In genomic region chr10:78442292-78442691, GRCm38 (mm10) we compare ENCODE assay signal across 34 mouse cellular contexts.
"Had no signal": no experiment of that assay in that cellular context is flagged by ENCODE, and none has a peak within 500 bp of the region (broad histone marks: within the 10 kb centered on the region; RNA-seq: fewer than 3 reads in every experiment).

No protein-coding gene starts in this region.

- H3K27ac ChIP-seq: heart, embryonic 13.5 days; heart, embryonic 15.5 days; hindbrain, embryonic 10.5 days; hindbrain, embryonic 12.5 days; hindbrain, embryonic 13.5 days; hindbrain, embryonic 14.5 days; hindbrain, embryonic 15.5 days; hindbrain, postnatal 0 days; intestine, embryonic 15.5 days; kidney, embryonic 15.5 days; kidney, postnatal 0 days; layer of hippocampus, adult 2 months; left cerebral cortex, adult 2 months had no signal

- H3K27me3 ChIP-seq: heart, embryonic 12.5 days; heart, embryonic 13.5 days; heart, embryonic 15.5 days; hindbrain, embryonic 12.5 days; hindbrain, embryonic 13.5 days; hindbrain, embryonic 15.5 days; intestine, embryonic 15.5 days; kidney, embryonic 15.5 days had no signal

- H3K4me1 ChIP-seq: heart, embryonic 12.5 days; heart, embryonic 13.5 days; heart, embryonic 15.5 days; hindbrain, embryonic 12.5 days; hindbrain, embryonic 13.5 days; hindbrain, embryonic 15.5 days; intestine, embryonic 15.5 days; kidney, embryonic 15.5 days had no signal

- ATAC-seq: hindbrain, embryonic 16.5 days; hindbrain, postnatal 0 days; inflammation-experienced regulatory T-cells, adult 6 months; intestine, embryonic 15.5 days; intestine, embryonic 16.5 days; intestine, postnatal 0 days had no signal

- DNase-seq: heart, postnatal 10 days; heart, postnatal 14 days; heart, postnatal 36 days; heart, postnatal 4 days; kidney, adult 11 months; kidney, adult 18-20 months; kidney, adult 2 months; kidney, adult 8-10 months; kidney, adult 9 months; kidney, postnatal 10 days; kidney, postnatal 14 days; kidney, postnatal 36 days; kidney, postnatal 4 days; layer of hippocampus, adult 9-11 months; layer of hippocampus, postnatal 36 days had no signal

- H3K4me2 ChIP-seq: heart, embryonic 11.5 days; heart, embryonic 12.5 days; heart, embryonic 13.5 days; heart, embryonic 15.5 days; hindbrain, embryonic 12.5 days; hindbrain, embryonic 13.5 days; hindbrain, embryonic 14.5 days; hindbrain, embryonic 15.5 days; intestine, embryonic 15.5 days; kidney, embryonic 15.5 days had no signal

- H3K4me3 ChIP-seq: heart, embryonic 12.5 days; heart, embryonic 13.5 days; heart, embryonic 15.5 days; hindbrain, embryonic 10.5 days; hindbrain, embryonic 12.5 days; hindbrain, embryonic 13.5 days; hindbrain, embryonic 15.5 days; intestine, embryonic 15.5 days; kidney, embryonic 15.5 days; layer of hippocampus, adult 2 months; left cerebral cortex, adult 2 months had no signal

- H3K9me3 ChIP-seq: heart, embryonic 12.5 days; heart, embryonic 13.5 days; heart, embryonic 15.5 days; hindbrain, embryonic 10.5 days; hindbrain, embryonic 12.5 days; hindbrain, embryonic 13.5 days; hindbrain, embryonic 15.5 days; intestine, embryonic 15.5 days; kidney, embryonic 15.5 days had no signal

- H3K9ac ChIP-seq: heart, embryonic 12.5 days; heart, embryonic 13.5 days; heart, embryonic 15.5 days; hindbrain, embryonic 12.5 days; hindbrain, embryonic 13.5 days; hindbrain, embryonic 14.5 days; hindbrain, embryonic 15.5 days; intestine, embryonic 15.5 days; kidney, embryonic 15.5 days had no signal
